Mouse (Mus musculus): ENCODE results near the gene Igfn1.

The Igfn1 gene

GRCm38 (mm10) chr1:136010247-136010646 lies 4.1 kb upstream of the Igfn1 start:
- in situ Hi-C loops (cut with MboI; ENCODE audit: unreplicated experiment in 2 of 2), result no loop called here

- in situ Hi-C loops (cut with MboI; ENCODE audit: unreplicated experiment in 2 of 2), result no loop called here
Observed at GRCm38 (mm10) chr1:136008159-136008533, 2.0 kb upstream of the Igfn1 start.

GRCm38 (mm10) chr1:136007211-136008158 lies 1.3 kb upstream of the Igfn1 start, which contains the start of gene Tmem9:
TSS of gene Tmem9 (plus strand) at chr1:136008150.
- in situ Hi-C loops (cut with MboI; ENCODE audit: unreplicated experiment in 2 of 2), result no loop called here

- in situ Hi-C loops (cut with MboI; ENCODE audit: unreplicated experiment in 2 of 2), result no loop called here
Observed at GRCm38 (mm10) chr1:136001438-136001837, 4.7 kb downstream of the Igfn1 start.

- in situ Hi-C loops (cut with MboI; ENCODE audit: unreplicated experiment in 2 of 2), result no loop called here
Observed at GRCm38 (mm10) chr1:135999720-136000287, 6.3 kb downstream of the Igfn1 start.

GRCm38 (mm10) chr1:135997537-135997936 lies 8.6 kb downstream of the Igfn1 start:
- in situ Hi-C loops (cut with MboI; ENCODE audit: unreplicated experiment in 2 of 2), result no loop called here

- in situ Hi-C loops (cut with MboI; ENCODE audit: unreplicated experiment in 2 of 2), result no loop called here
Observed at GRCm38 (mm10) chr1:135993470-135993869, 12.7 kb downstream of the Igfn1 start.

- in situ Hi-C loops (cut with MboI; ENCODE audit: unreplicated experiment in 2 of 2), result no loop called here
Observed at GRCm38 (mm10) chr1:135989876-135990275, 16.3 kb downstream of the Igfn1 start.

GRCm38 (mm10) chr1:135984105-135984504 lies 22.0 kb downstream of the Igfn1 start:
- in situ Hi-C loops (cut with MboI; ENCODE audit: unreplicated experiment in 2 of 2), result no loop called here

GRCm38 (mm10) chr1:135972576-135972975 lies 33.6 kb downstream of the Igfn1 start:
- in situ Hi-C loops (cut with MboI; ENCODE audit: unreplicated experiment in 2 of 2), result no loop called here

- in situ Hi-C loops (cut with MboI; ENCODE audit: unreplicated experiment in 2 of 2), result no loop called here
Observed at GRCm38 (mm10) chr1:135970486-135970885, 35.7 kb downstream of the Igfn1 start.

- in situ Hi-C loops (cut with MboI; ENCODE audit: unreplicated experiment in 2 of 2), result no loop called here
Observed at GRCm38 (mm10) chr1:135967739-135968138, 38.4 kb downstream of the Igfn1 start.

- in situ Hi-C loops (cut with MboI; ENCODE audit: unreplicated experiment in 2 of 2), result no loop called here
Observed at GRCm38 (mm10) chr1:135964561-135964960, 41.6 kb downstream of the Igfn1 start.

GRCm38 (mm10) chr1:135963177-135963576 lies 43.0 kb downstream of the Igfn1 start:
- in situ Hi-C loops (cut with MboI; ENCODE audit: unreplicated experiment in 2 of 2), result no loop called here

- in situ Hi-C loops (cut with MboI; ENCODE audit: unreplicated experiment in 2 of 2), result no loop called here
Observed at GRCm38 (mm10) chr1:135958483-135958882, 47.7 kb downstream of the Igfn1 start.

- in situ Hi-C loops (cut with MboI; ENCODE audit: unreplicated experiment in 2 of 2), result no loop called here
Observed at GRCm38 (mm10) chr1:135948871-135949270, 57.3 kb downstream of the Igfn1 start.

GRCm38 (mm10) chr1:135946247-135946646 lies 59.9 kb downstream of the Igfn1 start:
- in situ Hi-C loops (cut with MboI; ENCODE audit: unreplicated experiment in 2 of 2), result no loop called here

GRCm38 (mm10) chr1:135945711-135946110 lies 60.4 kb downstream of the Igfn1 start:
- in situ Hi-C loops (cut with MboI; ENCODE audit: unreplicated experiment in 2 of 2), result no loop called here

GRCm38 (mm10) chr1:135944526-135945259 lies 61.4 kb downstream of the Igfn1 start:
- in situ Hi-C loops (cut with MboI; ENCODE audit: unreplicated experiment in 2 of 2), result loop anchor here (5.0 kb wide), 1 partner anchor 77 kb away; no protein-coding TSS in a partner anchor

- in situ Hi-C loops (cut with MboI; ENCODE audit: unreplicated experiment in 2 of 2), result loop anchor here (5.0 kb wide), 1 partner anchor 76 kb away; no protein-coding TSS in a partner anchor
Observed at GRCm38 (mm10) chr1:135943713-135944112, 62.4 kb downstream of the Igfn1 start.

- in situ Hi-C loops (cut with MboI; ENCODE audit: unreplicated experiment in 2 of 2), result loop anchor here (5.0 kb wide), 1 partner anchor 75 kb away; no protein-coding TSS in a partner anchor
Observed at GRCm38 (mm10) chr1:135942116-135942515, 64.0 kb downstream of the Igfn1 start.

Measured in v-Abl transformed pro-B cells (cell line).